Mouse (Mus musculus) E14TG2a.4 (cell line): ENCODE results near the gene Vps8.

Experiments
- H3K27me3 ChIP-seq: 2 replicates; pipeline ENCODE4 v1.6.1; 2014; ENCODE audit warnings: low read length, control low read depth; ENCODE audit not compliant: insufficient read depth
- H3K36me3 ChIP-seq: 2 replicates; pipeline ENCODE4 v1.6.1; 2014; ENCODE audit warnings: low read length, control low read depth; ENCODE audit not compliant: insufficient read depth
- H3K4me1 ChIP-seq: replicated peaks from 2 replicates; pipeline ENCODE4 v1.6.1; 2014; ENCODE audit warnings: low read depth, low read length, control low read depth
- H3K4me3 ChIP-seq: replicated peaks from 2 replicates; pipeline ENCODE4 v1.5.1; 2014; ENCODE audit warnings: mild to moderate bottlenecking, low read length
- H3K9me3 ChIP-seq: 2 replicates; pipeline ENCODE4 v1.6.1; 2014; ENCODE audit warnings: low read length, control low read depth
- CTCF ChIP-seq: conservative IDR thresholded peaks from 2 replicates; pipeline ENCODE4 v1.5.1; 2014; ENCODE audit warnings: low read length
- NANOG ChIP-seq: IDR thresholded peaks from 2 replicates; pipeline ENCODE4 v1.6.1; 2014; ENCODE audit warnings: borderline replicate concordance, low read length, mixed read lengths
- POU5F1 ChIP-seq: IDR thresholded peaks from 2 replicates; pipeline ENCODE4 v1.6.1; 2014; ENCODE audit warnings: low read length, borderline replicate concordance

Gene Vps8

GRCm38 (mm10) chr16:21533503-21533902 is 110.6 kb downstream of the Vps8 start:
- TF ChIP-seq CTCF: no peak
- TF ChIP-seq POU5F1: no peak
- TF ChIP-seq NANOG: no peak

GRCm38 (mm10) chr16:21536240-21537005 is 113.5 kb downstream of the Vps8 start:
- H3K9me3 ChIP-seq: no peaks in the 10 kb centered on the region
- H3K4me3 ChIP-seq: no peak overlapping the region
- H3K36me3 ChIP-seq: 0 out of 2 replicates have a peak, but pooled peaks cover 4% of the 10 kb centered on the region
- peaks cover 2% of the 10 kb centered on the region; the same call in 1 of the 2 replicates for H3K4me1 ChIP-seq
- no peaks in the 10 kb centered on the region for H3K27me3 ChIP-seq
- TF ChIP-seq CTCF (no peak), NANOG (no peak), POU5F1 (no peak)

More at GRCm38 (mm10) chr16:21533503-21533902, 110.6 kb downstream of the Vps8 start:
- Histone ChIP-seq H3K4me3 (no peak overlapping the region), H3K36me3 (0 out of 2 replicates have a peak, but pooled peaks cover 4% of the 10 kb centered on the region), H3K9me3 (no peaks in the 10 kb centered on the region), H3K4me1 (peaks cover 2% of the 10 kb centered on the region; the same call in 1 of the 2 replicates), H3K27me3 (no peaks in the 10 kb centered on the region)

GRCm38 (mm10) chr16:21537312-21537711 is 114.4 kb downstream of the Vps8 start:
- Histone ChIP-seq H3K27me3 (no peaks in the 10 kb centered on the region), H3K4me3 (no peak overlapping the region), H3K4me1 (peaks cover 2% of the 10 kb centered on the region; the same call in 1 of the 2 replicates), H3K36me3 (0 out of 2 replicates have a peak, but pooled peaks cover 4% of the 10 kb centered on the region), H3K9me3 (no peaks in the 10 kb centered on the region)
- TF ChIP-seq POU5F1: no peak
- TF ChIP-seq CTCF: 0 out of 2 replicates have a peak, but pooled peaks have one; percentile 14

- 0 out of 2 replicates have a peak, but pooled peaks cover 4% of the 10 kb centered on the region for H3K36me3 ChIP-seq
- no peak overlapping the region for H3K4me3 ChIP-seq
- peaks cover 2% of the 10 kb centered on the region; the same call in 1 of the 2 replicates for H3K4me1 ChIP-seq
- H3K9me3 ChIP-seq: no peaks in the 10 kb centered on the region
- TF ChIP-seq NANOG (no peak), POU5F1 (no peak), CTCF (no peak; the same call in 1 of the 2 replicates)
- H3K27me3 ChIP-seq: no peaks in the 10 kb centered on the region
These were observed 116.0 kb downstream of the Vps8 start for GRCm38 (mm10) chr16:21538889-21539288.

GRCm38 (mm10) chr16:21542559-21542958 is 119.6 kb downstream of the Vps8 start:
- H3K9me3 ChIP-seq: no peaks in the 10 kb centered on the region
- no peaks in the 10 kb centered on the region for H3K27me3 ChIP-seq
- H3K36me3 ChIP-seq: no peaks in the 10 kb centered on the region
- TF ChIP-seq NANOG (no peak), CTCF (no peak), POU5F1 (no peak)
- no peak overlapping the region for H3K4me3 ChIP-seq
- H3K4me1 ChIP-seq: peaks cover 2% of the 10 kb centered on the region; the same call in 1 of the 2 replicates

- no peaks in the 10 kb centered on the region for H3K4me1 ChIP-seq
- no peaks in the 10 kb centered on the region for H3K27me3 ChIP-seq
- H3K9me3 ChIP-seq: no peaks in the 10 kb centered on the region
- H3K36me3 ChIP-seq: no peaks in the 10 kb centered on the region
- no peak for TF ChIP-seq NANOG
- TF ChIP-seq CTCF: no peak
- no peak for TF ChIP-seq POU5F1
- H3K4me3 ChIP-seq: no peak overlapping the region
These were observed 124.5 kb downstream of the Vps8 start for GRCm38 (mm10) chr16:21547446-21547845.

GRCm38 (mm10) chr16:21549751-21550150 is 126.8 kb downstream of the Vps8 start:
- TF ChIP-seq POU5F1 (no peak), CTCF (no peak), NANOG (no peak)
- H3K9me3 ChIP-seq: no peaks in the 10 kb centered on the region
- no peaks in the 10 kb centered on the region; the same call in 1 of the 2 replicates for H3K36me3 ChIP-seq
- H3K4me3 ChIP-seq: no peak overlapping the region
- H3K27me3 ChIP-seq: no peaks in the 10 kb centered on the region
- H3K4me1 ChIP-seq: no peaks in the 10 kb centered on the region

GRCm38 (mm10) chr16:21550453-21550852 is 127.5 kb downstream of the Vps8 start:
- H3K36me3 ChIP-seq: no peaks in the 10 kb centered on the region; the same call in 1 of the 2 replicates
- H3K4me3 ChIP-seq: no peak overlapping the region
- H3K9me3 ChIP-seq: no peaks in the 10 kb centered on the region
- H3K4me1 ChIP-seq: no peaks in the 10 kb centered on the region
- no peak for TF ChIP-seq NANOG
- TF ChIP-seq POU5F1: no peak
- no peak for TF ChIP-seq CTCF
- H3K27me3 ChIP-seq: no peaks in the 10 kb centered on the region
